Mouse (Mus musculus) inflammation-experienced regulatory T-cells, adult 6 months (primary cell): ENCODE results near the gene Nrxn3. TPM values are rescaled to one million over a fixed set of nuclear protein-coding genes. Genes with fewer than 3 reads are reported as not detected.

Experiments used
- ATAC-seq: one replicate; pipeline ENCODE4 v1.8.0; 2017
- polyA plus RNA-seq, 3 experiments: library from polyadenylated mRNA; unstranded; fragments of 100-300 nt; shearing (Covaris generic); gene quantifications; one replicate each; pipeline ENCODE4 v1.2.1; 2017

The Nrxn3 gene
- polyA plus RNA-seq, 3 experiments from 2014 or later = 0.13 TPM; not detected in 2

- ATAC-seq = no peak
Observed at GRCm38 (mm10) chr12:88816865-88817264, 94.2 kb downstream of the Nrxn3 start.

- no peak for ATAC-seq
Observed at GRCm38 (mm10) chr12:88818622-88819334, 96.1 kb downstream of the Nrxn3 start.

GRCm38 (mm10) chr12:88819335-88819709 is 96.6 kb downstream of the Nrxn3 start:
- no peak for ATAC-seq

- no peak for ATAC-seq
Observed at GRCm38 (mm10) chr12:88820131-88820530, 97.5 kb downstream of the Nrxn3 start.

- no peak for ATAC-seq
Observed at GRCm38 (mm10) chr12:88830851-88831250, 108.2 kb downstream of the Nrxn3 start.

GRCm38 (mm10) chr12:88835821-88836220 is 113.1 kb downstream of the Nrxn3 start:
- no peak for ATAC-seq

- no peak for ATAC-seq
Observed at GRCm38 (mm10) chr12:88839724-88840123, 117.0 kb downstream of the Nrxn3 start.

GRCm38 (mm10) chr12:88841350-88841749 is 118.7 kb downstream of the Nrxn3 start:
- ATAC-seq = no peak

GRCm38 (mm10) chr12:88850400-88851179 is 127.9 kb downstream of the Nrxn3 start:
- ATAC-seq = no peak

GRCm38 (mm10) chr12:88854039-88854438 is 131.4 kb downstream of the Nrxn3 start:
- no peak for ATAC-seq

- no peak for ATAC-seq
Observed at GRCm38 (mm10) chr12:88857701-88858100, 135.0 kb downstream of the Nrxn3 start.

GRCm38 (mm10) chr12:88859456-88860345 is 137.0 kb downstream of the Nrxn3 start:
- ATAC-seq = no peak

- no peak for ATAC-seq
Observed at GRCm38 (mm10) chr12:88860397-88860796, 137.7 kb downstream of the Nrxn3 start.

GRCm38 (mm10) chr12:88863069-88863468 is 140.4 kb downstream of the Nrxn3 start:
- ATAC-seq = no peak

GRCm38 (mm10) chr12:88868288-88868687 is 145.6 kb downstream of the Nrxn3 start:
- no peak for ATAC-seq

- no peak for ATAC-seq
Observed at GRCm38 (mm10) chr12:88897331-88897730, 174.7 kb downstream of the Nrxn3 start.

GRCm38 (mm10) chr12:88900014-88900727 is 177.5 kb downstream of the Nrxn3 start:
- no peak for ATAC-seq

- no peak for ATAC-seq
Observed at GRCm38 (mm10) chr12:88900728-88901080, 178.0 kb downstream of the Nrxn3 start.

- ATAC-seq = no peak
Observed at GRCm38 (mm10) chr12:88910761-88911160, 188.1 kb downstream of the Nrxn3 start.

- no peak for ATAC-seq
Observed at GRCm38 (mm10) chr12:88916752-88917151, 194.1 kb downstream of the Nrxn3 start.

GRCm38 (mm10) chr12:88924896-88925295 is 202.2 kb downstream of the Nrxn3 start:
- ATAC-seq = no peak

GRCm38 (mm10) chr12:88926306-88926705 is 203.6 kb downstream of the Nrxn3 start:
- ATAC-seq = no peak
